Mouse (Mus musculus) kidney, postnatal 10 days (tissue): ENCODE results near the gene Mst1r.

ENCODE experiments used
- DNase-seq: peaks from one replicate; pipeline ENCODE4 v3.0.0; 2021; ENCODE audit warnings: mixed read lengths

The Mst1r gene

DNA sequence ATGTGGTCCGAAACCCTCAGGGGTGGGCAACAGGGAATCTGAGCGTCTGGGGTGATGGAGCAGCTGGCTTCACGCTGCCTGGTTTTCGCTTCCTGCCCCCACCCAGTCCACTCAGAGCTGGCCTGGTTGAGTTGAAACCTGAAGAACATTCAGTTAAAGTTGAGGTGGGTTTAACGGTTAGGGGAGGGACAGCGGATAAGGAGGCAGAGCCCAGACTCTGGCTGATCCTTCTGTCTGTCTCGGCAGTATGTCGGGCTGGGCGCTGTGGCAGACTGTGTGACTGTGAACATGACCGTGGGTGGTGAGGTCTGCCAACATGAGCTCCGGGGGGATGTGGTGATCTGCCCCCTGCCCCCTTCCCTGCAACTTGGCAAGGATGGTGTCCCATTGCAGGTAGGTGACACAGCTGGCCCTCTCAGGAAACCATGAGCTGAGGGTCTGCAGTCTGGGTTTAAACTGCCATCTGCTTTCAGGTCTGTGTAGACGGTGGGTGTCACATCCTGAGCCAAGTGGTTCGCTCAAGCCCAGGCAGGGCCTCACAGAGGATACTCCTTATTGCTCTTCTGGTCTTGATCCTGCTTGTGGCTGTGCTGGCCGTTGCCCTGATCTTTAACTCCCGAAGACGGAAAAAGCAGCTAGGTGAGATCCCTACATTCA, 8.2 kb downstream of the Mst1r start:
- no peak for DNase-seq

DNA sequence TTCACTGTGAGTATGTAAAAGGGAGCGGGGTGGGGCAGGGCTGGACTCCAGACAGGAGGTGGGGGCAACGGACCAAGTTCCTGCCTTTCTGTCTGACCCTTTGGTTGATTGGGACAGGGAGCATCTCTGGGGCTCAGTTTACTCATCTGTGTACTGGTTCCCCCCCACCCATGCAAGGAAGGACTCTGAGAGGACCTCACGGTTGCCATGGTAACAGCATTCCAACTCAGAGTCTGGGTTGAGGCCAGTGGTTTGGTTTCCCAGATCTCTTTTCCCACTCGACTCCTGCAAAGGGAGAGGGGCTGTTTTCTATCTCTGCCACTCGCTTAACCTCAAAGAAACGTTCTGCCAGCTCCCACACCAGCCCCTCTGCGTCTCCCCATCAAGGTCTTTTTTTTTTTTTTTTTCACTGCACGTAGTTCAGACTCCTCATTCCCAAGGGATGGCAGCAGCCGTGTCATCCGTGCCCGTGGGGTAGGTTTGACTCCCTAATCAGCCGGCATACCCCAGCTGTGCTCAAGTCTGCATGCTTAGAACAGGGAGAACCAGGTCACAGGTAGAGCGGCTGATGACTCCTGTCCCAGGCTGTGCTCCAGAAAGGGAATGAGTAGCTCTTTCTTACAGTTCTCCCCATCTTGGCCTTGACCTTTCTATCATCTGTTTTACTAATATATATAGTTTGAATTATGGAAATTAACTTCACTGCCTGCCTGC, 11.4 kb downstream of the Mst1r start:
- peak; percentile 37 for DNase-seq

DNA sequence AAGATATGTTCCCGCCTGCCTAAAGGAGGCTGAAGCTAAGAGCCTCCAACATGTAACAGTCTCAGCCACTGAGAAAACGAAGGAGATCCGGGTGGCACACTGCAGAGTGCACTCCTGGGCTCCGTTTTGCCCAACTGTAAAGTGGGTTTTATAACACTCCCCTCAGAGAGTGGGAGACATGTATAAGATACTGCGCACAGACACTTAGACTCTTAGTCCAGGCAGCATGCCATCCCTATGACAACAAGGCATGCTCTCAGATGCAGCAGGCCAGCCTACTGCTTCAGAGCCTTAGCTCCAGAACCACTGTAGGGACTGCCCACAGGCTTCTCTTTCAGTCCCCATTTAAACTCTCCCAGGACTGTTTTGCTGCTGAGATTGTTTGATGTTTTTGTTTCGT, 12.2 kb downstream of the Mst1r start:
- DNase-seq = no peak

DNA sequence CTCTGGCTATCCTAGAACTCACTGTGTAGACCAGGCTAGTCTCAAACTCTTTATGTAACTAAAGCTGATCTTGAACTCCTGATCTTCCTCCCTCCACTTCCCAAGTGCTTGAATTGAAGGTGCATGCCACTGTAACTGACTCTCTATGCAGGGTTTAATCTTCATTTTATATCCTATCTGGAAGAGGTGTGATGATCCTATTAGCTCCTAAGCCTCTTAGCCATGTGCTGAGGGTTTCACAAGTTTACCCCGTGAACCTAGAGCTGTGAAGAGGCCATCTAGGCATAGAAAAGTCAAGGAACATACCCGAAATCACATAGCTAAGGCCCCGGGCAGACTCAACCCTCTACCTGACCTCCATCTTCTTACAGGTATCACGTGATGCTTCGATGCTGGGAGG, 12.8 kb downstream of the Mst1r start:
- DNase-seq = no peak

DNA sequence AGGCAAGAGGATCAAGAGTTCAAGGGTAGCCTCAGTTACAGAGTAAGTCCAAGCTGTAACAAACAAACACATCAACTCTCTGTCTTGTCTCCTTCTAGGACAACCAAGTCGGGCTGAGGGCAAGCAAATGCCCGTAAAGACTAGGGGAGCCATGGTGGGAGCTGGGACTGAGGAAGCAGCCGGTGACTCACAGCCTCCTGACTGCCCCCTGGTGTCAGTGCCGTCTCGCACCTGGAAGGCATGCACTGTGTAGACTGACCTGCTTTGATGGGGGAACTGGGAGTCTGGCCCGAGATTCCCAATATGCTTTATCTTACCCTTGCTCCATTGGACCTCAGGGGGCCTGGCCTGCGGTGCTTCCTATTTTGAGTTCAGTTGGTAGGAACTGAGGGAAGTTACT, 16.3 kb downstream of the Mst1r start:
- peak; percentile 75 for DNase-seq

DNA sequence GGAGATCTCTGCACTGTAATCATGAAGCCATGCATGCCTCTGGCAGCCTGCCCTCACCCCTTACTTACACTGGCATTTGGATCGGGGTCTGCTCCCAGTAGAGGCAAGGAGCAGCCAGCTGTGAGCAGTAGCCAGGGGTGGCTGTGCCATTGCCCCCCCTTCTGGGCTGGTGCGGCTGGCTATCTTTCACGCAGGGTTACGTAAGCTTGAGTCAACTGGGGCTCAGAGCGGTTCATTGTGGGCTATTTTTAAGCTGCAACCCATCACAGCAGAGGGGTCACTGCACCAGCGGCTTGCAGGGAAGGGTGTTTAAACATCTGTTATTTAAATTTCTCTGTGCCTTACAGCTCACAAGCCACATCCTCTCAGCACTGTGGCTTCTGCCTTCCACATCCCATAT, 17.3 kb downstream of the Mst1r start:
- DNase-seq = peak; percentile 24

DNA sequence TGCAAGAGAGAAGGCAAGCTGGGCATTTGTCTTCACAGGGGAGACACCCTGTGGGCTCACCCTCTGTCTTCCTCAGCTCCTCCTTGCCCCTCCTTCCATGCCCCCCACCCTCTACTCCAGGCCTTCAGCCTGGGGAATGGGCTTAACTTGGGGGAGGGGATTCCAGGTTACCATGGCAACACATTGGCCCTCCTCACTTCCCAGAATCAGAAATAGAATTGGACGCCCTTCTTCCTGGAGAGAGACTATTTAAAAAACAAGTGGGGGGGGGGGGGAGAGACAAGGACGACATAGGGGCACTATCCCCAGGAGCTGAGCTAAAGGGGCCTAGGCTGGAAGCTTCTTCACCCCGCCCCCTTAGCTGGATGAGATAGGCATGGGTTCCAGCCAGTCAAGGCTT, 18.6 kb downstream of the Mst1r start:
- no peak for DNase-seq

DNA sequence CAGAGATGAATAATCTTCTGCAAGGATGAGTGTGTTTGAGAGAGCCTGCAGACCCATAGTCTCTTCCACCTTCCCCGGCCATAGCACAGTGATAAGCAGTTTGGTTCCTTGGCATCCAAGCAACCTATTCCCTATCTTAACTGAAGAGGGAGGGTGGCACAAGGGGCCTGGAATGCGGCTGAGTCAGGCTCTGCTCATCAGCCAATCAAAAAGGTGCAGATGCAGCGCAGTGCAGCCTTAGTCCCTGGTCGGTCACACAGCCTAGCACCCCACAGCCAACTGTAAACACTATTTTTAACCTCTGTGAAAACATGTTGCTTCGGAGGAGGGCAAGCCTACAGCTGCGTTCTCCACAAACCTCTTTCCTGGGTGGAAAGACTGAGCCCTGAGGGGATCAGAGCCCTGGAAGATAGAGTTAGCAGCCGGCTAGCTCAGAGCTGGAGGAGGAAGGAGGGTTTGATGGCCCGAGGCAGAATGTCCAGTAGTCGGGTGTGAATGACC, 20.3 kb downstream of the Mst1r start:
- no peak for DNase-seq

DNA sequence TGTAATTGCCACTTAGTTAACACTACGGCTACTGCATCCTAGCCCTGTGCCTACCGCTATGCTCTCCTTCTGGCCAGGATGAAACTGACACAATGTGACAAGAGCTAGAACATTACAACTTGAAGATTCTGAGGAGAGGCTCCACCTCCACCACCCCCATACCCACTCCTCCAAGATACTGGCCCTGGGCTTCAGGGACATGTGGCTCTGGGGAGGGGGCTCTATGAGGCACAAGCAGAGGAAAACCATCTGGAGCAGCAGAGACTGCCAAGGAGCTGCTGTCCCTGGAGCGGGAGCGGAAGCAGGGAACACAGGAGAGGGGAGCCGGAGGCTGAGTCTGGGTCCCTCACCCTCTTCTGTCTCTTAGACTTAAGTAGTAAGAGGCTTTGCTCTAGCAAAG, 21.1 kb downstream of the Mst1r start:
- DNase-seq = peak; percentile 38

DNA sequence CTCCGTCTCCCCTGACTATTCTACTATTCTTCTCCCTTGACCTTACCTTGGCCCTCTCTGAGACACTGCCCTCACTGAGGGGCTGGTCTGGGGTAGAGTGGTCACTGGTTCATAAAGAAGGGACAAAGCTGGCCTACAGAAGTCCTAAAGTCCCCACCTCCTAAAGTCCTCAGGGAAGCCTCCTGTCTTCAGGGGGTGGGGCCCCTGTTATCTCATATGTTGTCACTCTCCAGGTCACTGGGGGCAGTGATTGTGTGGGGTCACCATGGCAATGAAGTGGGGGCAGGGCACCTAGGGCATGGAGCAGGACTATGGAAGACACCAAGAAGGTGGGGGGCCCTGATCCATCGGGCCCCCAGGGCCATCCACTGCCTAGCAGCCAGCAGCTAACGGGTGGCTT, 21.5 kb downstream of the Mst1r start, which contains the start of gene Actl11:
Gene Actl11, plus strand, starts transcription at position 301 of the 400 bp plus-strand sequence.
- DNase-seq = no peak

DNA sequence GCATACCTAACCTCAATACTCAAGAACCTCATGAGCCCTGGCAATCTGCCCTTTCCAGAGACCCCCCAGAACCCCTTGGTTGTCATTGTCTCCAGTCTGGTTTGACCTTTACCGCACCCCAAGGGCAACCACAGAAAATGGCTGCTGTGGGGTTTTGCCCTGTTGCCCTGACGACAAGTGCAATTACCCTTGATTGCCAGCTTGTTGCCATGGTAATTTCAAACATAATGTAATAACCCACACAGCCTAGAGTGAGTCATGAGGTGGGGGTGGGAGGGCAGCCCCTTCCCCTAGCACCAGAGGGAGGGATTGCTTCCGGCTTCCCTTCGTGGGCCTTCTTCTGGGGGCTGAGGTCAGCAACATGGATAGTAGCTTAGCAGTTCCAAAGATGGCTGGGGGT, 25.5 kb downstream of the Mst1r start:
- no peak for DNase-seq

DNA sequence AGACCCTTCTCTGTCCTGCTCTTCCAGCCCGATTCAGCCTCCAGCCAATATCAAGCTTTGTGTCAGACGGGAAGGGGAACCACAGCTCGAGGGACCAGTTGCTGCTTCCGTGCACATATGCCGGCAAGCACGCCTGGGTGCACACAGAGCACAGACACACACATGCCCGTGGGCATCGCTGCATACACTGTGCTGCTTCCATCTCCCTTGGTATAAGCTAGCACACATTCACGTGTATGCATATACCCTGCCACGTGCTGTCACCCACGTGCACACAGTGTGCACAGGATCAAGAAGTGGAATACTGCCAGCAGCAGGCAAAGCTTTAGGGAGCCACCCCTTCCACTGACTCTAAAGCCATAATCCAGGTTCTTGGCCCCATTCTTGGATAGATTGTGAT, 27.5 kb downstream of the Mst1r start:
- DNase-seq = no peak

DNA sequence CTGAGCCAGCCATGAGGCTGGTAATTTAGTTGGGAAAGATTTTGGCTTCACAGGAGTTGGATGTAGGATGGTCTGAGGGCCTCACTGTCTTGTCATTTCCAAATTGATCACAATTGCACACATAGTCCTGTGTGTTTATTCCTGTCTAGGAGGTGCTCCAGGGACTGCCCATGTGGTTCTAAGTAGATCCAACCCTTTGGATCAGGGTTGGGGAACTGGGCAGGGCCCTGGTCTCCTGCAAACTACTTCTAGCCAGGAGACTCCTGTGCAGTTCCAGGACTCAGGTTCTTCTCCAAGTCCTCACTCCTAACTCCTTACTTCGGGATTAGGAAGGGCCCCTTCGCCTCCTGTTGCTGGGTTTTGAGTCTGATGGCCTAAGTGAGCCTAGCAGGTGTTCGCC, 28.7 kb downstream of the Mst1r start, which contains the start of gene Camkv:
Gene Camkv, plus strand, starts transcription at position 301 of the 400 bp plus-strand sequence.
- DNase-seq = no peak

DNA sequence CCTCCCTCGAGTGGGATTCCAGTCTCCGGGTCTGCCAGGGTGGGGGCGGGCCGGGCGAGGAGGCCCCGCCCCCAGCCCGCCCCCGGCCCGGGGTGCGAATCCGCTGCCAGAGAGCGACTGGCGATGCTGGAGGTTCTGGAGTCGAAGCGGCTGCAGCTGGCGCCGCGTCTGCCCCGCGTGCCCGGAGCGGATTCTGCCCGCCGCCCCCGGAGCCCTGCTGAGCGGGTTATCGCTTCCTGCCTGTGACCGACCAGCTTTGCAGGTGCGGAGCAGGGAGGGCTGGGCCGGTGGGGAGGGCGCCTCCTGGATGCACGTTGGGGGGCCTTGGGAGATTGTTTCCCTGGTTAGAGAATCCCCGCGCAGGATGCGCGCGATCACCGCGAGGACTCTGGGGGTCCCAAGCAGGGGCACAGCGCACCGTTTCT, 29.1 kb downstream of the Mst1r start:
- peak; percentile 41 for DNase-seq

DNA sequence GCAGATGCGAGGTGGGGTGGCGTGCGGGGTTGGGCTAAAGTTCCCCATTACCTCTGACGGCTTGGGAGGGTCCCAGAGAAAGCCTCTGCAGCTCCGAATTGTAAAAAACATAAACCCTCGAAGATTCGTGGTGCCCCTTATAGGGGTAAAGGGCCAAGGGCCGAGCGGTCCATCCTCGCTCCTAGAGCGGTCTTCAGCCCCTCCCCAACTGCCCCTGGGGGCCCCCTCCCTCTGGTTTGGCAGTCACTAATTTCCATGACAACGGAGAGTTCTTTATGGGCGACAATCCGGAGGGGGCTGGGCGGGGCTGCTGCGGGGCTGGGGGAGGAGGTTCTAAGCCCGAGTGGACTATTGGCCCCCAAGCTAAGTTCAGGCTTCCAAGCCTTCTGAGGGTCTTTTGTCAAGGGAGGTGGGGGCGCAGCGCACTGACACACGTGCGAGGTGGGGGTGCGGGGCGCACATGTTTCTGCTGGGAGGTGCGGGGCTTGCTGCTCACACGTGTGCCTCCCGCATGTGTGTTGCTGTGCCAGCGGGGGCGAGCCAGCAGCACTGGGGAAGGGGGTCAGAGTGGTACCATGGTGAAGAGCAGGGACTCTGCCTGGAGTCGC, 29.6 kb downstream of the Mst1r start:
- DNase-seq = no peak

DNA sequence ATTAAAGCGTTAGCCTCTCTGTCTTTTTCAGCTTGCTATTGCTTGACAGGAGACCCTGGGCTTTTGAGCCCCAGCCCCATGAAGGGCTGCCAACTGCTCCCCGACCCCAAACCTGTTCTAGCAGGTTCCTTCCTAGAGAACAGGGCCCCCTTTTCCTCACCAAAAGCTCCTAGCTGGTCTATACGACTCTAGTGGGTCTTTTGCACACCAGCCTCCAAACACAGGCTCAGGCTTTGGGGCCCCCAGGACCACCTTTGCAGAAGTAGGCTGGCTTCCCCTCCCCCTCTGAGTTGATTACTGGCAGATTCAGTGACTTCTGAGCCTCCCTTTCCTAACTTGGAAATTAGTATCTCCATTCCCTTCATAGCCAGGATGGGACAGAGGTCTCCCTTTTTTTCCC, 30.2 kb downstream of the Mst1r start:
- DNase-seq = no peak

DNA sequence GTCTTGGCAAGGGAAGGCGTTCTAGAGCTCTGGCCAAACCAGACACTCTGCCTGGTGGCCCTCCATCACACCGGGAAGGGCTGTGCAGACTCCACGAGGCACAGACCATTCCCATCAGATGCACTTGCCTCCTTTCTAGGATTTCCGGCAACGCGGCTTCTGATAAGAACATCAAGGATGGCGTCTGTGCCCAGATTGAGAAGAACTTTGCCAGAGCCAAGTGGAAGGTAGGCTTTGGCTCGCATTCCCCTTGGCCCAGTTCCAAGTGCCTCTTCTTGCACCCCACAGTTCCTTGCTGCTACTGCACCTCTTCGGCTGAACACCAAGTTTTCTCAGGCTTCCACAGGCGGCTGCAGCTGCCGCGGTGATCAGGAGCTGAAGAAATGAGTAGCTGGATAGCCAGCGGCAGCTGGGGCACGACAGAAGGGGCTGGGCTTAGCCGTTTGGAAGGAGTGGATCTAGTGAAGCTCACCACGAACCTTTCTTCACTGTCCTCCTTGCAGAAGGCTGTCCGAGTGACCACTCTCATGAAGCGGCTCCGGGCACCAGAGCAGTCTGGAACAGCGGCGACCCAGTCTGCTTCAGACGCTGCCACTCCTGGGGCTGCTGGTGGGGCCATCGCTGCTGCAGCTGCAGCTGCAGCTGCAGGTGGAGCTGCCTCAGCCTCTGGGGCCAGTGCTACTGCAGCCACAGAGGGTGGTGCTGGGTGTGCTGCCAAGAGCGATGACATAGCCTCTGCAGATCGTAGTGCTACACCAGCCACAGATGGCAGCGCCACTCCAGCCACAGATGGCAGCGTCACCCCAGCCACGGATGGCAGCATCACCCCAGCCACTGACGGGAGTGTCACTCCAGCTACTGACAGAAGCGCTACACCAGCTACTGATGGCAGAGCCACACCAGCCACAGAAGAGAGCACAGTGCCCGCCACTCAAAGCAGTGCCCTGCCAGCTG, 40.8 kb downstream of the Mst1r start:
- no peak for DNase-seq

DNA sequence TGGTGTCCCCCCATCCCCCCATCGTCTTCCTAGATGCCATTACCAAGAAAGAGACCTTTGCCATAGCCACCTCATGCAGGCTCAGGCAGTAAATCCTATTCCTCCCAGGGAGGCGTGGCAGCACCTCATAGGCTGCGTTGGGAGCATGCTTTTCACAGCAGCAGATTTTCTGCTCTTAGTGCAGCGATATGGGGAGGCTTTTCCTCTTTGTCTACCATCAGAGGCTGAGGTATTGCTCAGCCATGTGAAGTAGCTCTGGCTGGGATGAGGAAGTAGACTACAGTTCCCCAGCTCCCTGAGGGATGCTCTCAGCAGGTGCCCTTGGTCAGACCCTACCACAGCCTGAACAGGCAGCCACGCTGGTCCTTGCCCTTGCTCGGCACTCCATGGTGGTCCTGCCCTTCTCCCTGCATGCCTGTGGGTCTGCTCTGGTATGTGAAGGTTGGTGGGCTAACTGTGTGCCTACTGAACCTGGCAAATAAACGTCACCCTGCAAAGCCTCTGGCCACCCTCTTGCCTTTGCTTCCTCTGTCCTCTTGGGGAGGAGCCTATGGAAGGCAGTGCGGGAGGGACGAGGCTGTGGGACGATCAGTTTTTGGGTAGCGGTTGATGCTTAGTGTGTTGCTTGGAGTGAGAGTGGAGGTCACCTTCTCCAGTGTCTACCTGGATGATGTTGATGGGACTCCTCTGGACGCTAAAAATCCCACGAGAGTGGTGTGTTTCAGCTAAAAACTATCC, 42.7 kb downstream of the Mst1r start:
- no peak for DNase-seq

DNA sequence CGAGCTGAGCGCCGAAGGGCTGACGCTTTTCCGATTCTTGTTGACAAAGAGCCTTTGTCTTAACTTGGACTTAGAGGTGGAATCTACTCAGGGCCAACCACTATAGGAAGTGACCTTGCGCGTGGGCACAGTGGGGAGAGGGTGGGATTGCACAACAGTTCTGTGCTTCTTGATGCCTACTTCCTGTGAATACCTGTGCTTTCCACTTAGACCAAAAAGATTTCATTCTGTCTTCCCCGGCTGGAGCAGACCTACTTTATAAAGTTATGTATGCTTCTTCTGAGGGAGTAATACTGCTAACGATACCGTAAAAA, 43.2 kb downstream of the Mst1r start, which contains the start of gene Traip:
Gene Traip, plus strand, starts transcription at position 215 of the 314 bp plus-strand sequence.
- no peak for DNase-seq

DNA sequence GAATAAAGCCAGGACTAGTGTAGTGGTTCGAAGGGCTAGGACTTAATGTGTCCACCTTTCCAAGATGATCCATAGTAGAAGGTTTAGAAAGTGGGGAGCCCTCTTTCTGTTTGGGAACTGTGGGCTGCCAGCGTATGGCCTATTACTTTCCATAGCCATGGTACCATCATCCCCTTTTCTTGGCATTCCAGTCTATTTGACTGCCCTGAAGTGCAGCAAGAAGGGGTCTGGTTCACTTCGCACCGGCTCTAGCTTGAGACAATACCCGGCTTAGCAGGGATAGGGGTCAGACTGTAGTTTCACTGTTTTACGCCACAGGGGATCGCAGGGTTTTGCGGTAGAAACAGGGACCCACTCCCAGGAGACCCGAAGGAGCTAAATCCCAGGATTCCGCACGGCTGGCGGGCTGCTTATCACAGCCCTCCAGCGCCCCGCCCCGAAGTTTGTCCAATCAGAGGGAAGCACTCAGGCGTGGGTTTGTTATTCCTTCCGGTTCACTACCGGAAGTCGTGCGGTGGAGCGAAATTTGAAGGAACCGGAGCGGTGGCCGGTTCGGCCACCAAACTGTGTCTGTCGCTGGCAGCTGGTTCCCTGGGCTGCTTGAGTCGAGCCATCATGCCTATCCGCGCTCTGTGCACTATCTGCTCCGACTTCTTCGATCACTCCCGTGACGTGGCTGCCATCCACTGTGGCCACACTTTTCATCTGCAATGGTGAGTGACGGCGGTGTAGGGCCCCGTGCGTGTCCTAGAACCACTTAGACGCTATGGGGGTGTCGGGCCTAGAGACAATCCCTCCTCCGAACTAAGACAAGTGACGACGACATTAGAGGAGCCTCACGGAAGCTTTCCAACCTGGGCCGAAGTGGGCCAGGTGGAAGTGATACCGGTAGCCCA, 44.0 kb downstream of the Mst1r start:
- peak; percentile 96 for DNase-seq
